Mouse (Mus musculus): ENCODE results near the gene Cnksr1. TPM values are rescaled to one million over a fixed set of nuclear protein-coding genes. Genes with fewer than 3 reads are reported as not detected.

The Cnksr1 gene
- polyA plus RNA-seq, 1 experiment, result 0.44 TPM

GRCm38 (mm10) chr4:134252911-134253721 lies 14.9 kb upstream of the Cnksr1 start:
- no peak for DNase-seq (ENCODE audit: extremely low spot score in 1 of 2, low spot score in 1 of 2)

- DNase-seq (ENCODE audit: extremely low spot score in 1 of 2, low spot score in 1 of 2), result no peak
These were observed 14.1 kb upstream of the Cnksr1 start for GRCm38 (mm10) chr4:134252131-134252910.

DNA sequence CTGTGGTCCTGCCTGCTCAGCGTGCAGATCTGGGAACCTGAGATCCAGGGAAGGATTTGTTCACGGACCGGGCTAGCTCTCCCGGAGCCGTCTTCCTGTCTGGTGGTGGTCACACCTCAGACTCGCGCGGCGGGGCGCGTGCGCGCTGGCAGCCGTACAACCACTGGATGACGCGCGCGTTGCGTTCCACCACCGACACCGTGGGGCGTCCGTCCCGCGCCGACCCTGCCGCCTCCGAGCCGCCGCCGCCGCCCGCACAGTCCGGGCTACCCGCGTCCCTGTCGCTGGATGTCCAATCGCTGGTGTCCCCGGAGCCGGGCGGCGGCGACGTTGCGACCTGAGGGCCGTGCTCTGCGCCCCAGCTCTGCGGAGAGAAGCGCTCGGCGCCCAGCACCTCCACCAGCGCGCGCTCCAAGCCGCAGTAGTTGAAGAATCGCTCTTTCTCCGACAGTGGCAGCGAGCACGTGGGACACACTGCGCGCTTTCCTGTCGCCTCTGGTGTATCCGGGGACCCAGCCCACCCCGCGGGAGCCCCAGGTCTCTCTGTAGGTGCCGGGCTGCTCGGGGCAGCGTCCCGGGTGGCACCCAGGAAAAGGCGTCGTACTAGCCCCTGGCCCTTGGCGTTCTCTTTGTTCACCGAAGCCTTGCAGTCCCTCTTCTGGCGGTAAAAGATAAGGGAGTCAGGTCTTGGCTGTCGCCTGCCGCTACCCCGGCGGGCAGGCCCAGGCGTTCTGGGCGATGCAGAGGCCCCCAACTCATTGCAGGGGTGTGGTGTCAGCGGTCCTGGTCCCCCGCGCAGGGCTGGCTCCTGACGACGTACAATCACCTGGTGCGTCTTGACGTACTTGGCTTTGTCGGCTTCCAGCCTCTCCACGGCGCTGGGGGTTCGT lies 13.3 kb upstream of the Cnksr1 start:
- DNase-seq (ENCODE audit: extremely low spot score in 1 of 2, low spot score in 1 of 2), result peak in 1 of 2 experiments; percentile 52

- no peak for DNase-seq (ENCODE audit: extremely low spot score in 1 of 2, low spot score in 1 of 2)
These were observed 12.7 kb upstream of the Cnksr1 start for GRCm38 (mm10) chr4:134250930-134251240.

GRCm38 (mm10) chr4:134250116-134250929 lies 12.1 kb upstream of the Cnksr1 start:
- no peak for DNase-seq (ENCODE audit: extremely low spot score in 1 of 2, low spot score in 1 of 2)

- DNase-seq (ENCODE audit: extremely low spot score in 1 of 2, low spot score in 1 of 2), result peak in 1 of 2 experiments; percentile 73
These were observed 11.5 kb upstream of the Cnksr1 start for GRCm38 (mm10) chr4:134249651-134250050.

DNA sequence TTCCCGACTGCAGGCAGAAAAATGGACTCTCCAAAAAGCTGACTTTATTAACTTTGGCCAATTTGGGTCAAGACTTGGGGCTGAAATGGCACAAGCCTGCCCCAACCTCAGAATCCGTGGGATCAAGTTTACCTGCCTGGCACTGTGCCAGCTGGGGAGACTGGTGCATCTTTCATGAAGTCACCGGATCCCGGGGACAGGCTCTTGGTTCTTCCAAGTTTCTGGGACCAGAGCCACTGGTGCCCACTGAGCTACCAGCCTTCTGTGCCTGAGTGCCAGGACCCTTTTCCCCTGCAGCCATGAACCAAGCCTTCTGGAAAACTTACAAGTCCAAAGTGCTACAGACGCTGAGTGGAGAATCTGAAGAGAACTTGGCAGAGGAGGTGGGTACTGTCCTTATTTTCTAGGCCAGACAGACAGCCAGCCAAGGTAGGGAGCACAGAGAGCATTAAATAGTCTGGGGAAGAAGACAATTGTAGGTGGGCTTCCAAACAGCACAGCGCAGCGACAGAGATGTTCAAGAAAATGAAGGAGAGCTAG lies 8.6 kb upstream of the Cnksr1 start, which contains the start of gene Gm30191:
Gm30191 (plus strand) TSS at position 217 of the 540 bp plus-strand sequence.
- no peak for DNase-seq (ENCODE audit: extremely low spot score in 1 of 2, low spot score in 1 of 2)

- DNase-seq (ENCODE audit: extremely low spot score in 1 of 2, low spot score in 1 of 2), result no peak
These were observed 8.1 kb upstream of the Cnksr1 start for GRCm38 (mm10) chr4:134246256-134246655.

DNA sequence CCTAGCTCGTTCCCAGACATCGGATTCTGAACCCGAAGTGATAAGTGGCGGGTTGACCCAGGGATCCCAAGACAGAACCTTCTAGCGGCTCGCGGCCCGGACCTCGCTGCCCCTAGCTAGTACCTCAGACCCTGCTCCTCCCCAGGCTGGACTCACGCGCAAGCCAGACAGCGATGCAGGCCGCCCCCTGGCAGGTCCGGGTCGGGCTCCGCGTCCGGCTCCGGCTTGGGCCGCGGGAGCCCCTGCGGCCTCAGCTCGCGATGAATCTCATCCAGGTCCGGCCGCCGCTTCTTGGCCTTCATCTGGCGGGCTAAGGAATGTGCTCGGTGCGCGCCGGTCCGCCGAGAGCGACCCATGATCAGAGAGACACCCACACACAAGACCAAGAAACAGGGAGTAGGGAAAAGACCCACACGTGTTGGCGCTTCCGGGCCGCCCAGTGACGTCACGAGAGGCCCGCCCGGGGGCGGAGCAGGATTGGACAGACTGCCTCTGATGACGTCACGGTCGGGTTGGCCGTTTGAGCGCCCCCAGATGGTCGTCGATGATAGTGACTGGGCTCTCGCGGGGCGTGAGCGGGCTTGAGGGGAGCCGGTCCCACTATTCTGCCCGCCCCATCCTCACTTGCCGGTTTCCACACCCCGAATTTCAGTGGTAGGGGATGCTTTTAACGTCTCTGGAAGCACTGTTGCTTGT lies 7.1 kb upstream of the Cnksr1 start, which contains the start of gene Zfp593:
Zfp593 (minus strand) TSS at position 445 of the 696 bp plus-strand sequence.
- peak; percentile 90 to 97 for DNase-seq (ENCODE audit: extremely low spot score in 1 of 2, low spot score in 1 of 2)

GRCm38 (mm10) chr4:134243516-134244250 lies 5.5 kb upstream of the Cnksr1 start, which contains the start of gene E130218I03Rik:
Gene E130218I03Rik, plus strand, starts transcription at chr4:134243662.
- DNase-seq (ENCODE audit: extremely low spot score in 1 of 2, low spot score in 1 of 2), result no peak

GRCm38 (mm10) chr4:134238686-134239085 lies 487 bp upstream of the Cnksr1 start:
- DNase-seq (ENCODE audit: extremely low spot score in 1 of 2, low spot score in 1 of 2), result no peak

DNA sequence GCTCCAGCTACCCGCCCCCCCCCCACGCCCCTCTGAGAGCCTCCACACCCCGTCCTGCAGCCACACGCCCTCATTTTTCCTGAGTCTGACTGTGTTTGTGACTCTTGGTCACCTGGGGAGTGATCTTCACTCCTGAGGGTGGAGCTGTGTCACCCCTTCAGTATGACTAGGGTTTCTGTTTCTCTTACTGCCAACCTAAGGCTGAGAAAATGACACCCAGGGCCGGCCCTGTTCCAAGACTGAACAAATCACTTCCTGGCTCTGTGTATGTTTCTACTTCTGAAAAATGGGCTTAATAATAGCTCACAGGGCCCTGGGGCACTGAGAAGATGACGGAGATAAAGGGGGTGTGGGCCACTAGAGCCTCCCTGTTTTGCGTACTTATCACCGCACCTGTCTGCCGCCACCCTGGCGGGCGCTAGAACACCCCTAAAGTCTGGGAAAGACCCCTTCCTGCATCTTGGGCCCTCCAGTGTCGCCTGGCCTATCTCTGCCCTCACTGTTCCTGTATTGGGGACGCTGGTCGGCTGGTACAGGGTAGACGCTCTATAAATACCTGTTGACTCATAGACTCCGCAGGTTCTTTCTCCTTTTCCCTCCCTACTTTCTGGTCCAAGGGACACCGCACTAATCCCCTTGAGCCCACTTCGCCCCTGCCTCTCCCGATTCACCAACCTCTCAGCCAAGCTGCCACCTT lies 469 bp downstream of the Cnksr1 start:
- DNase-seq (ENCODE audit: extremely low spot score in 1 of 2, low spot score in 1 of 2), result no peak

- no peak for DNase-seq (ENCODE audit: extremely low spot score in 1 of 2, low spot score in 1 of 2)
These were observed 3.3 kb downstream of the Cnksr1 start for GRCm38 (mm10) chr4:134234876-134235275.

DNA sequence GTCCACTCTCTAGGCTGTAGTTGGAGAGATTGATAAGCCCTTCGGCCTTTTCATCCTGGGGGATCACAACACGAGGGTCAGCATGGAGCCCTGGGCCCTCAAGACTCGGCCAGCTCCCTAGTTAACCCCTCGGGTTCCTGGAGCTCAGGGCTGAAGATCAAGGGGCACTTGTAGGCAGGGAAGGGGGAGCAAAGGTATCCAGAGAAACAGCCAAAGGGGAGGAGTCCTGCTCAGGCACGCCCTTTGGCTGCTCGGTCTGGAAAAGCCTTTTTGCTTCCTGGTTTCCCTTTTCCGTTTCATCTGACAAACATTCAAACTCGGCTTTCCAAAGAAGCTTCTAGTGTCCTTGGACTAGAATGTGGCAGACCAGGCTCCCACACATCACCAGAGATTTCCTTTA lies 7.8 kb downstream of the Cnksr1 start:
- no peak for DNase-seq (ENCODE audit: extremely low spot score in 1 of 2, low spot score in 1 of 2)

DNA sequence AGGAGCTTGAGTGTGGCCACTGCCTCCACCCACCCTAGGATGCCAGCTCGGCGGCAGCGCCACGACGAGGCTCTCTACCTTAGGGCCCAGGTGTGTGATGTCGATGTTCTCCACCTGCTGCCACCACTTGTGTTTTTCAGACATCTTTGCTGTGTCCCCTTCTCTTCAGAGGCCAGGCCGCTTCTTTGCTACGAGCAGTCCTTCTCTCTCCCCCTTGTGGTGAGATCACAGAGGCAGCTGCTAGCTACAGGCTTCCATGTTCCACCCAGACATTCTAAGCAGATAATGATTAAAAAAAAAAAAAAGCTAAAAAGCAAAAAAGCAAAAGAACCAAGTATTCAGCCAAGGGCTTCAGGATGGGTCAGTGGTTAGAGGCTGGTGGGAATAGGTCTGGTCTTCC lies 11.0 kb downstream of the Cnksr1 start, which contains the start of gene Catsper4:
Catsper4 (minus strand) TSS at position 190 of the 400 bp plus-strand sequence.
- no peak for DNase-seq (ENCODE audit: extremely low spot score in 1 of 2, low spot score in 1 of 2)

- no peak for DNase-seq (ENCODE audit: extremely low spot score in 1 of 2, low spot score in 1 of 2)
These were observed 15.2 kb downstream of the Cnksr1 start for GRCm38 (mm10) chr4:134222793-134223600.

Data from frontal cortex, adult 2 months (tissue).